Mouse (Mus musculus): Measurements from ENCODE around the gene Rab38.

Rab38 gene

DNA sequence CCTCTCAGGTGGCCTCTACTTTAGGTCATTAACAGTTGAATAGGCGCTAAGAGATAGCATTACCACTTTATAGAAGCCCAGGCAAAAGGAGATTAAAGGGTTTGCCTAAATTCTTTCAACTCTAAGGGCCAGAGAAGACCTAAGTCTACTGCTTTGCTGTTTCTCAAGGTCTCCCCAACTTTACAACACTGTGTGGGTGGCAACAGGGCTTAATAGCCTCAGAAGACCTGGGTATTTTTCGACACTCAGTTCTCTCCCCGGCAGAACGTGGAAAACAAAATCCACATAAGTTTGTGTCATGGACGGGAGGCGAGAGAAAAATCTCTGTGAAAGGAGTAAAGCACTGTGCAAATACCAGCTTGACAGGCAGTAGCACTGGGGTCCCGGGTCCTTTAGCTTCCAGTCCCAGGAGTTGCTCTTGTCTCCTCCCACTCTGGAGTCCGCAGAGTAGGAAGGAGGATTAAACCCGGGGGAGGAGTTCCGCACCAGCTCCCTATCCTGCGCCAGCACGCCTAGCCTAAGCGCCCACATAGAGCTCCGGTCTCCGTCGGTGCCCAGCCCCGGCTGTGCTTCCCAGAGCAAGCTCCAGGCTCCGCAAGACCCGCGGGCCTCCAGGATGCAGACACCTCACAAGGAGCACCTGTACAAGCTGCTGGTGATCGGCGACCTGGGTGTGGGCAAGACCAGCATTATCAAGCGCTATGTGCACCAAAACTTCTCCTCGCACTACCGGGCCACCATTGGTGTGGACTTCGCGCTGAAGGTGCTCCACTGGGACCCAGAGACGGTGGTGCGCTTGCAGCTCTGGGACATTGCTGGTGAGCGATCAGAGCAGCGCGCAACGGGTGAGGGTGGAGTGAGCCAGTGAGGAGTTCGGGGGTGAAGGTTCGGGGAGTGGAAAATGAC lies at the start of gene Rab38:
Gene Rab38 (plus strand): TSS at position 488 of the 906 bp plus-strand sequence.
- DNase-seq, result peak; percentile 74 to 82

DNA sequence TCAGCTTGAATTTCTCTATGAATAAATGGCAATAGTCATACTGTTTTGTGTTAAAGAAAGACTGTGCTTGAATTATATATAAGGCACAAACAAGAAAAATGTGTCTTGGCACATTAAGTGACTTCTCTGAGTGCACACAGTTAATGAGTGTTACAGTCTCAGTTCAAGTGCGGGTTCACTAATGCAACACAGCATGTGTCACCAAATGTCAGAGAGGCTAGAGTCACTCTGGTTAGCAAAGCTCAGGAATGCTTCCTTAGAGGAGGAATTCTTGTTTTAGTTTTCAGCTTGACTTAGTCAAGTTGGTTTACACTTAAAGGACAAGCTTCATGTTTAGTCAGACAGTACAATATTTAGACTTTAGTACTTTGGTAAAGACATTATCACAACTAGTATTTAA lies 35.5 kb upstream of the Rab38 start:
- no peak for DNase-seq

DNA sequence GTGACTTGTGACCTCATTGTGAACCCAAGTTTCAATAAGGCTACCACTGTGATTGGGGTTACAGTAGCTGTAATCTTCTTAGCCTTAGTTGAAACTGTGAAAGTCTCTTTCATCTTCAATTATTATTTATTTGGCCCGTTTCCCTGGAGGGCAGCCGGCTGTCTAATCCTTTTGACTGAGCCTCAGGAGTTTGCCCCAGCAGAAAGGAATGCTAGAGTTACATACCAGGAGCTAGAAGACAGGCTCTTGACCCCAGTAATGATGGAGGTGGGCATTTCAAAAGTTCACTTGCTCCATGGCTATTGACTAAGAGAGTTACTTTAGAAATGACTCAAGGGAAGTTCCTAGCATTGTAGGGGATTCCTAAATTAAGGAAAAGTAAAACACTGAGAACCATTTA lies 34.3 kb upstream of the Rab38 start:
- no peak for DNase-seq

GRCm38 (mm10) chr7:88405311-88405710 lies 24.8 kb upstream of the Rab38 start:
- DNase-seq, result no peak

DNA sequence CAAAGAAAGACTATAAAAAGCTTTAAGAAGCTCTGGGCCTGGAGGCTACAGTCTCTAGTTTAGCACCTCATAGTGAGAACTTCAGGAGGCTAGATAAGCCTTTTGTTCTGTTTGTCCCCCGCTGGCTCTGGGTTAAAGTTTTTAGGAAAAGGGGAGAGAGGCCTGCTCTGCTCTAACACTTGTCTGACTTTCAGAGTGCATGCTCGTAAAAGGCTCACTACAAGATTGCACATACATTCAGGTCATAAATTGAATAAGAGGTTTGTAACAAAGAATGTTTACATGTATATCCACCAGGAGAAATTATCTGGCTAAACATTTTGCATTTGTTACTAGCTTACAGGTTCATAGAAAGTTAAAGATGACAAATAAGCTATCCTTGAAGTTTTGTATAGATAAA lies 23.6 kb upstream of the Rab38 start:
- no peak for DNase-seq

GRCm38 (mm10) chr7:88421821-88422220 lies 8.3 kb upstream of the Rab38 start:
- no peak for DNase-seq

- no peak for DNase-seq
These were observed 6.2 kb upstream of the Rab38 start for GRCm38 (mm10) chr7:88423889-88424288.

DNA sequence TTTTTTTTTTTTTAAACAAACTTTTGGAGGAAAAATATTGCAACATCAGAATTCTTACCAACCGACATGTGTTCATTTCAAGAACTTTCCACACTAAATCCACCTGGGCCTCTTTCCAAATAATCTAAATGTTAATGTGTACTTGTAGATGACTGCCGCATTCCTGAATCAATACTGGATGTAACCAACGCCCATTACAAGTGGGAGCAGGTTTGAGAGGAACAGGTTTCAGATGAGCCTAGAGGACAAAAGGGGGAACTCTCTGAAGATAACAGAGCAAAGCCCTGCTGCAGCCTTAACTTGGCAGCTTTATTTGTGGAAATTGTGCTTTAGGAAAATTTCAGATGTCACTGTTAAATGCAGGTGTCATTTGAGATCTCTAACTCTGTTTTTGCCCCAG lies 4.3 kb upstream of the Rab38 start:
- DNase-seq, result peak in 1 of 2 experiments; percentile 36

DNA sequence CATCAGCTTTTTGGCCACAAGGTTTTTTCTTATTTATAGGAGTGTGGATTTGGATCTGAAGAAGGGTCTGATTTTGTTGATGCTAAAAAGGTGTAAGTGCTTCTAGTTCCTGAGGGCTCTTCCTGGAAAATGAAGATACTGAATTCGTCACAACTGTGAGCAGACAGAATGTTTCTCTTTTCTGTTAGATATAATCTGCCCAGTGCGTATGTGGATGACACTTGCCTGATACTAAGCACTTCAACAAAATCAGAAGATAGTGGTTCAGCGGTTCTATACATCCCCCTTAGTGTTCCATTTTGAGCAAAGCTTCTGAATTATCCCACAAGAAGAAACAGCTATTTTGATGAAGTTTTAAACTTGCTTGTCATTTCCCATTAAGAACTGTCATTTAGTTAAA lies 2.6 kb upstream of the Rab38 start:
- DNase-seq, result no peak

DNA sequence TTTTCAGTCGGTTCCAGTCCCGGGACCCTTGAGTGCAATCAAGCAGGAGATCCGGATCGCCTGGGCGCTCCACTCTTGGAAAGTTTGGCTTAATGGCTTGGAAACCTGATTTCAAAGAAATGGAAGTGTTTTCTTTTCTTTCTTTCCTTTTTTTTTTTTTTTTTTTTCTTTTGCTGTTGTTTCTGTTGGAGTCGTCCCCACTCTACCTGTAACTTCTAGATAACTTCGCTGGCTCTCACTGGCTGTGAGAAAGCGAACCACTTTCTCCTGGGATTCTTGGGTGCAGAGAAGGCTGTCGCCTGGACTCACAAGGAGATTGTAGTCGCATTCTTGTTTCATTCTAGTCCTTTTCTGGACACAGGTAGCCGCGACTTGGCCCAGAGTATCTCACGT lies 615 bp downstream of the Rab38 start:
- no peak for DNase-seq

GRCm38 (mm10) chr7:88440301-88440700 lies 10.2 kb downstream of the Rab38 start:
- DNase-seq, result peak in 1 of 2 experiments; percentile 2

GRCm38 (mm10) chr7:88442649-88443048 lies 12.6 kb downstream of the Rab38 start:
- DNase-seq, result no peak

DNA sequence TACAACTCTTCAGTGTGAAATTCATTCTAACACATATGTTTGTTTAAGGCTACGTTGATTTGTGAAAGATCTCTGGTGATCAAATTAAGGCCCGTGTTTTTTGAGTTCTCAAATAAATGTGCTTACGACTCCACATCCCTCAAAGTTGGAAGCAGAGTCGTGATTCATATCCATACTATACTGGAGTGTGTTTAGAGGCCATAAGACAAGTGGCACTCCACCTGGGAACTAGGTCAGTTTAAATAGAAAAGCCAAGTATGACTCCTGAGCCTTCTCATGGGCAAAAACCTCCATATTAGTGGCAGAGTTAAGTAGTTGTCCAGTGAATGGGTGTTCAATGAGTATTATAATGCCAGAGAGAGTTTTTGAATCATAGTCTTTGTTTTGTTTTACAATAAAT lies 13.4 kb downstream of the Rab38 start:
- no peak for DNase-seq

DNA sequence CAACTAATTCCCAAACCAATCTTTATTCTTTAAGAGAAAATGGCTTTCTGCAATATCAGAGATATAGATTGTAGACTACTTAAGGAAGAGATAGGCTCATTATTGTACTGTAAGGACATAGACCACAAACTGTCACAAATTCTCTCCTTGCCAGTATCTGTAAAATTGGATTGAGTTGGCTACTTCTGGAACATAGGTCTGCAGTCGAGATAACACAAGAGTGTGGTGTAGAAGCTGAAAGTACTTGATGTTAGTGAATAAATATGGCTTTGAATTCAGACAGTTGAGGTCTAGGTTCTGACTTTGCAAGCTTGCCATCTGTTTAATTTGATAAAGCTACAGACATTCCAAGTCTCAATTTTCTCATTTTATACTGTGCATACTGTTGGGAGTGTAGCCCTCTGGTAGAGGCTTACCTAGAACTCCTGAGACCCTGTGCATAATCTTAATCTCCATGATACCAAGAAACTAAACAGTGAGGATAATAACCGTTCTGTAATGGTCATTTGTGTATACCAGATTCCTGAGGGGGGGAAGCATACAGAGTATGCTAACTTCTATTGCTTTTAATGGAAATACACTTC lies 15.3 kb downstream of the Rab38 start:
- no peak for DNase-seq

- DNase-seq, result no peak
These were observed 23.2 kb downstream of the Rab38 start for GRCm38 (mm10) chr7:88453234-88453633.

DNA sequence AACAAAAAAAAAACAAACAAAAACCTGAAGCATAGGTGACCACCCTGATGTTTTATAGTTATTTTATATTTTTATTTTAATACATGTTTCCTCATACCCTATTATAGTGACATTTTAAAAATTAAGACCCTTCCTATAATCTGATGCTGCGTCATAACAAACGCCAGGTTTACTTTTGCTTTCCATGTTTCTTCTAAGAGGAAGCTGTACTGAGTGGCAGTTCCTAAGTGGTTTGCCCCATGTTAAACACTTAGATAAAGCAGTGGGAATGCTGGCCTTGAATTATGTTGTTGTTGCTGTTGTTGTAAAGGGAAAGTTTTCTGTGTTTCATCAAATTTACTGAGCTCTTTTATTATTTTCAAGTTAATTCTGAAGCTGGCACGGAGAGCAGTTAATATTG lies 27.8 kb downstream of the Rab38 start:
- DNase-seq, result no peak

GRCm38 (mm10) chr7:88467754-88468153 lies 37.7 kb downstream of the Rab38 start:
- DNase-seq, result no peak

DNA sequence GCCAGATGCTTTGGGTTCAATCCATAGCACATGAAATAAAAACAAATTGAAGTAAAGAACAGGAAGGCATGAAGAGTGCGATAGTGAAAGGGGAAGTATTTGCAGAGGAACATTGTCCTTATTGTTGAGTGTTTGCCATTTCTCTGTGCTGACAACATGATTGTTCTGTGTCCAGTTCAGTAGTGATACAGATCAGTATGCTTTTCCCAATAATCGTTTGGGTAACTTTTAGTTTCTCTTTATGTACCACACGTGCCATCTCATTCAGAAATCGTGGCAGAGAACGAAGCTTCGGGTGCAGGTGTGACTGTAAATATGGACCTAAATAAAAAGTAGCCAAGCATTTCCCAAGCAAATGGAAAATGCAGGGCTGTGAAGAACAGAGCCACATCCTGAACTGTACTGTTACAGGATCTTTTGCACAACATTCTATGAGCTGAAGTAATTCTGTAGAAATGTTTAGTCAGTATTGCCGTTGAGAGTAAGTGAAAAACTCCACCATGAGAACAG lies 52.1 kb downstream of the Rab38 start:
- DNase-seq, result no peak

DNA sequence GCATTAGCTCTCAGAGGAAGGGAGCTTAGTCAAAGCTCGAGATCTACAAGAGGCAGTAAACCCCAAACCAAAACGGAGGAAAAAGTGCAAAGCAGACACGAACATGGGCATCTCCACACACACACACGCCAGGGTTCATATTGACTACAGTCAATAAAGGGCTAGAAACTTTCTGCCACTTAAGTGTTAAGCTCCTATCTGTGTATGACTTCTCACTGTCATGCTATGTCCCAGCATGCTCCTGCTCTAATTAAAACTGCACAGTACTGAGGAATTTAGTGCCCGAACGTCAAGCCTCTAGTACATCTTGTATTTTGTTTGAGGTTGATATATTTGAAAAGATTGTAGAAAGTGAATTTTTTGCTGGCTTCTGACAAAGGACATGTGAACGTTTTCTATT lies 52.6 kb downstream of the Rab38 start:
- DNase-seq, result no peak

GRCm38 (mm10) chr7:88491020-88491419 lies 60.9 kb downstream of the Rab38 start:
- DNase-seq, result no peak

DNA sequence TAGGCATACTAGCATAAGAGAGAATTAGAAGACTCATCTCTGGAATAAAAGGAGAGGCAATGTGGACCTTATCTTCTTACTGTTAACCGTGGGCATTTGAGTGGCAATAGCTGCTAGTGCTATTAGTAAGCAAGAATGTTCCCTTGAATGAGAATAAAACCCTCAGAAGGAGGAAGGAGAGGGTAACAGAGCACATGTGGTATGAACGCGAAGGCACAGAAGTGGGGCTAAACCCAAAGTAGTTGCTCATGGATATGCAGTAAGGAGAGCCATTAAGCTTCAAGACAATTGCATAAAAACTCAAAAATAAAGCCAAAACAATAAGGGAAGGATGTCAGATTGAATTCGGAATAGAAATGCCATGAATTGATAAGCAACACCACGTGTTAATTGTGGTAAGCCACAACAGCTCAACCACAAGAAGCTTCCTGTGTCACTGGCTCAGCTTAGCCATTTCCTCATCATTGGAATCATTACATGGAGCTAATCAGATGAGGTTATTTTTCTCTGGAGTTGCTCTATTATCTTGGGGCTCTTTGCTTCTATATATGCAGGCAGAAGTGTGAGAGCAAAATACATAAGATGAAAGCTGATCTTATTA lies 72.2 kb downstream of the Rab38 start:
- no peak for DNase-seq

DNA sequence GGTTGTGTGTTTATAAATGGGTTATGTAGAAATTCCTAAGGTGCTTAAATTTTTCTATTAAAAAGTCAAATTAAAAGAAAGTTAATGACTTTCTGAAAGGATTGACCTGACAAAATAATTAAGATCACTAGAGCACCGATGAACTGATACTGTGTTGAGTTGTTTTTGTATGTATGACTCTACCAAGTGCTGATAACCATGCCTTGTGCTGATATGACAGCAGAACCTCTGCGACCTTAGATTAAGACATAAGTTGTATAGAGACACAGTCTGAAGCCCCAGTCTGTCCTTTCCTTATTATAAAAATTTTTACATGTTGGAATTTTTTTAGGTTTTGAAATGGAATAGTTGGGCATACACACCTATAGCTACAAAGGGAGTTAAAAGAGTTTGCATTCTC lies 79.7 kb downstream of the Rab38 start:
- DNase-seq, result no peak

DNA sequence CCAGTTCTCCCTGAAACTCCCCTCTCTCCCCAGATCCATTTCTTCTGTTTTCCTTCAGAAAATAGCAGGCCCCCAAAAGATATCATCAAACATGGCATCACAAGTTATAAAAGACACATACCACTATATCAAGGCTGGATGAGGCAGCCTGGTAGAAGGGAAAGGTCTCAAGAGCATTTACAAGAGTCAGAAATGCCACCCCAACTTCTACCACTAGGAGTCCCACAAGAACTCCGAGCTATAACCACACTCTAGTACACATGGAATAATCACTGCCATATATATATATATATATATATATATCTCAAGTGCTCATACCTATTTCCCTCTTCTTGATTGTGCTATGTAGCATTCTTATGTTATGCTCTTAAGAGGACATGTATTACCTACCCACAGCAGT lies 92.4 kb downstream of the Rab38 start:
- DNase-seq, result no peak

All from lung, adult 18-20 months (tissue).